Mouse (Mus musculus): ENCODE measurements around the gene Hmg20b.

Hmg20b gene

DNA sequence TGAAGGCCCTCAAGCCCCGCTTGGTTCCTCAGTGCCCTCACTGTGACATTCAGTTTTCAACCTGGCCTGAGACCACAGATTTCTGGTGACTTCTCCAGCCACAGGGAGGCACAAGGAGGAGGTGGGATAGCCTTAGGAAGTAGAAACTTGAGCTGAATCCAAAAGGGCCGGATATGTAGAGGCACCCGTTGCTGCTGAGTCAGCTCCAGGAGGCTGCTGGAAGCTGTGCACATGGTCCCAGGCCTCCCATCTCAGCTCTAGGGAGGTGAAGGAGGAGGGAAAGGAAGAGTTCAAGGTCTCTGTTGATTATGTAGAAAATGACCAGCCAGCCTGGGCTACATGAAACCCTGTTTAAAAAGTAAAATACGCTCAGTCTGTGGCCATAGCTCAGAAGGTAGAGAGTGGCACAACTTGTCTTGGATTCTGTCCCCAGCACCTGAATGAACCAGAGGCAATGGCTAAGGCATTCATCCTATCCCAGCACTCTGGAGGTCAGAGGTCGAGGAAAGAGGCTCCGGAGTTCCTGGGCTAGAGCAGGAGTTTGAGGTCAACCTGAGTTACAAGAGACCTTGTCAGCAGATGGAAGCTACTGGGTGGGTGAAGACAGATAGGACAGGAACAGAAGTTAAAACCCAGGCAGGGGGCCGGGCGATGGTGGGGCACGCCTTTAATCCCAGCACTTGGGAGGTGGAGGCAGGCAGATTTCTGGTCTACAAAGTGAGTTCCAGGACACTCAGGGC lies 4.6 kb upstream of the Hmg20b start:
- no peak for DNase-seq (ENCODE audit: low spot score)

DNA sequence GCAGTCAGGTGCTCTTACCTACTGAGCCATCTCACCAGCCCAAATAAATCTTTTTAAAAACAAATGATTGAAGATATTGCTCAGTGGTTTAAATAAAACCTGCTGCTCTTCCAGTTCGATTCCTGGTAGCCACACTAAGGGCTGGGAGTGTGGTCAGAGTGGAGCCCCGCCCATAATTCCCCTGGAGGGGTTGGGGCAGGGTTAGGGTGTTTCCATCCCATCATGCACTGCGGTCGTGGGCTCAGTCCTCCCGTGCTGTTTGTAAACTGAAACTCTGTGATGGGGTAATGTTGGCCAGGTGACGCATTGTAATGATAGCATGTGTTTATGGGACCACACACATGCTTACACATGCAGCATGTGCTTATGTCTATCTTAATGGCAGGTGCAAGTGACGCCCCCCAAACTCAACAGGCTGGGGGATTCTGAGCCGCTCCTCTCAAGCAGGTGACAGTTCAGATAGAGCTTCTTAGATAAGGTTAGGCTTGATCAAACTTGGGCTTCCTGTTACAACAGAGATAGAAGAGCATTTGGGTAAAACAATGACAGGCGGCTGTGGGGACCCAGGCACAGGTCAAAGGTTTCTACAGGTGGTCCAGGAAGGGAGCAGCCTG lies 1.5 kb upstream of the Hmg20b start:
- no peak for DNase-seq (ENCODE audit: low spot score)

DNA sequence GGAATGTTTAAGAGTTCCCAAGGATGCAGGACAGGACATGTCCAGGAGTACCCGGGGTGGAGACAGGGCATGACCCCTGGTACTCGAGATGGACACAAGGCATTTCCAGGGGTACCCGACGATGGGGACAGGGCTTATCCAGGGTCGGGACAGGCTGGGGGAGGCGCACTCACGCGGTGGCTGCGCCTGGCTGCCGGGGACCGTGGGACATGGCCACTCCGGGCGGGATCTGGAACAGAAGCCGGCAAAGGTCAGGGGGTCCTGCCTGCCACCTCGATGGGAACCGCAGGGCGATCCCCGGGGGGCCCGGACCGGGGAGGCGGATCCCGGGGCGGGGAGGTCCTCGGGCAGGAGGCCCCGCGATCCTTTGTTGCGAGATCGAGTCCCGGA lies 324 bp downstream of the Hmg20b start:
- DNase-seq (ENCODE audit: low spot score), result no peak

DNA sequence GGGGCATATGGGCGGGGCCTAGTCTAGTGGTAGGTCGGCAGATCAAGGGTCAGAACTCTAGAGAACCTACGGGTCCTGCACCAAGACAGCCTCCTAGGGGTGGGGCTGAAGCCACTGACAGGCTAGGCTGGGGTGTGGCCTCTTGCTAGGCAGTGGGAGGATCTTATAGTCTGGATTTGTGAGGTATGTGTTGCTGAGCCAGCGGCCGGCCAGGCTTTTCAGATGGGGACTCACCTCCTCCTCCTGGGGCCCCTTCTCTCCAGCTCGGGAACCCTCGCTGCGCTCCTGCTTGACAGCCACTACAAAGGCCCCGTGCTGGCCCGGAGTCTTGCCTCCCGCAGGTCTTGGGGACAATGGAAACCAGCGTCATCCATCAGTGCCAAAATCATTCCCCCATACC lies 1.1 kb downstream of the Hmg20b start:
- DNase-seq (ENCODE audit: low spot score), result no peak

DNA sequence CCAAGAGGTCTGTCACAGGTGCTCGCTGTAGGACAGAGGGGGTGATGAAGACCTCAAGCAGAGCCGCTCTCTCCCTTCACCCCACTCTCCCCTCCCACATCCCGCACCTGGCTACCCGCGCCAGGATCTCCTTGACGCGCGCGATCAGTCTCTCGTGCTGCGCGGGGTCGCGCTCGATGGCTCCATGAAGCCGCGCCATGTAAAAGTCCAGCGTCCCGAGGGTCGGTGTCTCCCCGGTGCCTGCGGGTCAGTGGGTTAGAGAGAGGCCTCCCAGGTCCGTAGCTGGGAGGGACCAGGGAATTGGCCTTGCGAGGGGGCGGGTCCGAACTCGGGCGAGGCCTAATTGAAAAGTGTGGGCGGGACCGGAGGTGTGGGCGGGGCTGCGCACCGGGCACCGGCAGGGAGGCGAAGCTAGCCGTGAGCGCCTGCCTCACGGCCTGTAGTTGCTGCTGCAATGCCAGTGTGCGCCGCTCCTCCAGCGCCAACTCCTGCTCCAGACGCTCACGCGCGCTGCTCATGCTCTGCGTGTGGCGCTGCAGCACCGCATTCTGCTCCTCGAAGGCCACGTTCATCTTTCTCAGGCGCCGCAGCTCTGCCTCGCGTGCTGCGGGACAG lies 3.7 kb downstream of the Hmg20b start:
- DNase-seq (ENCODE audit: low spot score), result peak; percentile 62

DNA sequence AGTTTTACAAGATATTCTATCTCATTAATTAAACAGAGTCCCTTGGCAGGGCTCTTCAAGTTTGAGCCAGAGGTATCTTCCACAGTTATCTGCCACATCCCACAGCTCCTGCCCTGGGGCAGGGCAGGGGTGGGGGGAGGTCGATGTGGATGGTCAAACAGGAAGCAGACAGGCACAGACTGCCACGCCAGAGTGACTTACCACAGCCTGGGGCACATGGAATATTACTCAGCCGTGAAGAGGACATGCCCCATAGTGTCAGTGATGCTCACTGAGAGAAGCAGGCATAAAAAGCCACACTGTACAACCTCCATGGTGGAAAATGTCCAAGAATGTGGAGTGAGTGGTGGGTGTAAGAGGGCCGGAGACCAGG lies 5.1 kb downstream of the Hmg20b start:
- no peak for DNase-seq (ENCODE audit: low spot score)

DNA sequence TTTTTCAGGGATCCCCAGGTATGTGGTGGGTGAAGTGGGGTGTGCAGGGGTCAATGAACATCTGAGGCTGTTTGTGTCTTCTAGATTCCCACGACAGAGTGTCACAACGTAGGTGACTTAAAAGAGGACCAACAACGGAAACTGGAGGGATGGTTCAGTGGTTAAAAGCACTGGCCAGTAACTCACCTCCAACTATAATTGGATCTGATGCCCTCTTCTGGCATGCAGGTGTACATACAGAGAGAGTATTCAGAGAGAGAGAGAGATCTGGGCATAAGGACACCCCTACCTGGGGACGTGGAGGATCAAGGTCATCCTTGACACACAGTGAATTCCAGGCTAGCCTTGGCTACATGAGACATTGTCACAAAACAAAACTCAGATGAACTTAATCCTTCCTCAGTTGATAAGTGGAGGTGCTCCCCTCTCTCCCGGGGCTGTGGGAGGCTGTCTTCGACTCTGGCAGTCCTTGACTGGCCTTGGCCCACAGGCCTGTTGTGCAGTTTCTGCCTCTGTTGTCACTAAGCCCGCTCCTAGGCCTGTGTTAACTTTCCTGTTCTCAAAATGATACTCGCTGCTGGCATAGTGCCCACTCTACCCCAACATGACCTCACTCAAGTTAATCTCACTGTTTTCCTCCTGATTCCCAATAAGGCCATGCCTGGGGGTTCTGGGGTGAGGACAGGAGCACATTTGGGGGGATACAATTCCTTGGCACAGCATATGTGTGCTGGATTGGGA lies 5.7 kb downstream of the Hmg20b start:
- no peak for DNase-seq (ENCODE audit: low spot score)

DNA sequence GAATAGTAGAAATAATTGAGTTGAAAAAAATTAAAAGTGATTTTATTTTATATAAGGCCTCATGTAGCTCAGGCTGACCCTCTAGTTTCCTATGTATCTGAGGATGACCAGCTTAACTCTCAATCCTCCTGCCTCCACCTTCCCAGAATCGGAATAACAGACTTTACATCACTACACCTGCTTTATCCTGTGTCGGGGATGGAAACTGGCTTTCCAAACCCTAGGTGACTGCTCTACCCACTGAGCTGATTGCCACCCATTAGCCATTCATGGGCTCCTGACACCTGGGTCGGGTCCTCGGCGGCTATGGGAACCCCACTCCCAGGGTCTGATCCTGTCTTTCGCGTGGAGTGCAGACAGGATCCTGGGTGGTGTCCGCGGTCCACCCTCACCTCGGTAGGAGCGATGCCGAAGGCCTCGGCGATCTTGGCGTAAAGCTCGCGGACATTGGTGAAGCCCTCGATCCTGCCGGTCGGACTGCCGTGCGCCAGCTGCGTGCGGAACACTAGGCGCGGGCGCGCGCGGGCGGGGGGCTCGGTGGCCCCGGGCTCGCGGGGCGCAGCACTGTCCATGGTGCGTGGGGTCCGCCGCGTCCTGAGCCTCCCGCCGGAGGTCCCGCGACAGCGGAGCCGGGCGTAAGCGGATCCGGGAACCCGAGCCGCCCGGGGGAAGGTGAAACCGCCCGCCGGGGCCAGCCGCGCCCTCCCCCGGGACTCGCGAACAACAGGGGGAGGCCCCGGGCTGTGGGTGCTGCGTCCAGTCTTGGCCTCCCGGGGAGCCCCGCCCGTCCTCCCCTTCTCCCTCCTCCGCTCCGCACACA lies 7.4 kb downstream of the Hmg20b start, which contains the start of gene Gipc3:
TSS of gene Gipc3 (minus strand) at position 581 of the 820 bp plus-strand sequence.
- DNase-seq (ENCODE audit: low spot score), result no peak

DNA sequence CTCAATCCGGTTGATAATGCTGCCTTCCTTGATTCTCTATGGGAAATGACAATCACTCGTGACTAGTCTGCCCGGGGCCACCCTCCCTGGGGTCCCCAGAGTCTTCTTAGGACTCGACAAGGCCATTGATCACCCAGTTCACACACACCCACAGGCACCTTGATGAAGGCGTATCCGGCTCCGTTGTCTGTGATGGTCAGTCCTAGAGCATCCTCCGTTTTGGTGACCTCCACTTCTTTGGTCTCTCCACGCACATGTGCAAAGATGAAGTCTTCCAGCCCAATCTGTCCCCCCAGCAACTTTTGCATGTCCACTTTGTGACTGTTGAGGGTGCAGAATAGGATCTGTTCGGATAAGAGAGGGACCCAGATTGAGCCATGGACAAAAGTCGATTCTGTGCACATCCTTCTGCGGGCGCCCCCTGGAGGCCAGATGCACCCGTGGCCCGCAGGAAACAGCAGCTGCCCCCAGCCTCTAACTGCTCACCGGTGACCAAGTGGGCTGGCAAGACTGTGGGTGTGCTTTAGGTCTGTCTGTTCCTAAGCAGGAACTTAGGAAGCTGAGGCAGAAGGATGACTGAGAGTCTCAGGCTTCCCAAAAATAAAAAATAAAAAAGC lies 8.8 kb downstream of the Hmg20b start:
- no peak for DNase-seq (ENCODE audit: low spot score)

DNA sequence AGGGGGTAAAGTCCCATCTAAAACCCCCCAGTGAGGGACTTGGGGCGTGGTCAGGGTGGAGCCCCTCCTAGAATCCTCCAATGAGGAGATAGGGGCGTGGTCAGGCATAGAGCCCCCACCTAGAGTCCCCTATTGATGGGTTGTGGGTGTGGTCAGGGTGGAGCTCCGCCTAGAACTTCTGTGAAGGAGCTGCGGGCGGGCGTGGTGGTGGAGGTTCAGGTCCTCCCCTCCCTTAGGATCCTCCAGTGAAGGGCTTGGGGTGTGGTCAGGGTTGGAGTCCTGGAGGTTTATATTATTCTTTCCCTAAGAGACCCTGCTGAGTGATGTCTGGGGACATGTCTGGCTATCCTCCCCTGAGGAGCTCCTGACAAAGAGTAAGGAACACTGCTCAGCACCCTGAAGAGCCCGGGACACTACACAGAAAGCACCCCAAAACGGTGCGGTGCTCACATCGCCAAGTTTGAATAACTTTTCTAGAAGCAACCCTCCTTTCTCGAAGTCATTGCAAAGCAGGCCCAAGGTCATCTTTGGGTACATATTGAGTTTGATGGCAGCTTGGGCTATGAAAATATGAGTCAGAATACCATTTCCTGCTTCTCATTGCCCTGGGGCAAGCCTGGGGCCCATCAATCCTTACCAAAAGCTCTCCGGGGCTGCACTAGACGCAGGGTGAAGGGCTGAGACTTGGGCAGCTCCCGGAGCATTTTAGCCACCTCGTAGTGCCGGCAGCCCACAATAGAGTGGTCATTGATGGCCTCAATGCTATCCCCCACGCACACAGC lies 9.5 kb downstream of the Hmg20b start:
- no peak for DNase-seq (ENCODE audit: low spot score)

DNA sequence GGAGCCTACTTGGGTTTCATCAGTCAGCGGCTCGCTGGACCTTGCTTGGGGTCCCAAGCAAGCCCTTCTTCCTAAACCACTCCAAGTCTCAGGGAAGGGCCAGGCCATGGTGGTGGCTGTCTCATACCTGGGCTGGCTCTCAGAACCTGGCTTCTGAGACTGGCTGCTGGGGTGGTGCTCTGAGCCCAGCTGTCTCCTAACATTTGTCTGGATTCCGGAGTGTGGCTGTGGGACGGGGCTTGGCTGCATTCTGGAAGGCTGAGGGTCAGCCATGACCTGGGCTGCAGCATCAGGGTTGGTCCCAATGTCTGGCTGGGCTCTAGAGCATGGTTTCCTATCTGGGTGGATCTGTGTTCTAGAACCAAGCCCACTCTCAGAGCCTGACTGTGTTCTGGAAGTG lies 13.7 kb downstream of the Hmg20b start:
- no peak for DNase-seq (ENCODE audit: low spot score)

DNA sequence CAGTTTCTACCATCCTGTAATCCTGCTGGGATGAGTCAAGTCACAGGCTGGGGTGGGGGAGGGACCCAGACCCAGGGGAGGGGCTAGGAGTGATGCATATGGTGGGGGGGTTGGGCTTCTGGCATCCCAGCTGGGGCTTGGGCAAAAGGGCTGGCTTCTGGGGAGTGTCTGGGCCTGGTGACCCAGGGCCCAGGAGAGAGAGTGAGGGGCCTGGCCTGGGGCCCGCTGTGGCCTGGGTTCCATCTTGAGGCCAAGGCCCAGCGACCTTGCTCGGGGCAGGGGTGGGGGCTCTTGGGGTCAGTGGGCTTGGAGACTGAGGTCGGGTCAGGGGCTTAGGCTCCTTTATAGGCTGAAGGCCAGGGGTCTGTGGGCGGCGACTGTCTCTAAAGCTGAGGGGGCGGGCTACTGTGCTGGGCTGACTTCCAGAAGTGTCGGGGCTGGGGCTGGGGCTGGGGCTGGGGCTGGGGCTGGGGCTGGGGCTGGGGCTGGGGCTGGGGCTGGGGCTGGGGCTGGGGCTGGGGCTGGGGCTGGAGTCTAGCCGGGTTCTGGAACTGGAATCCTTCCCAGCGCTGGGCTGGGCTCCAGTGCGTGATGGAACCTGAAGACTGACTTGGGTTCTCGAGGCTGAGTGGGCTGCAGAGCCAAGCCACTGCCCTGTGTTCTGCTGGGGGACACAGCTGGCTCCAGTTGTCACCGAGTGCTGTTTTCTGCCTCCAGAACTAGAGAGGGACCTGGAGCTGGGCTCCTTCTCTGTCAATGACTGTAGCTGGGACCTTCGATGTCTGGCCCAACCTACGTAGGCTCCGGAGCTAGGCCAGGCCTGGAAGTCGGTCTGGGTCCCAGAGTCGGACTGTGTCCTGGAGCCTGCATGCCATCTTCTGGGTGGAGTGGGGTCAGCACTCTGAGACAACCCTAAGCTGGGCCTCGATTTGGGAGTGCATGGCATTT lies 14.6 kb downstream of the Hmg20b start:
- no peak for DNase-seq (ENCODE audit: low spot score)

DNA sequence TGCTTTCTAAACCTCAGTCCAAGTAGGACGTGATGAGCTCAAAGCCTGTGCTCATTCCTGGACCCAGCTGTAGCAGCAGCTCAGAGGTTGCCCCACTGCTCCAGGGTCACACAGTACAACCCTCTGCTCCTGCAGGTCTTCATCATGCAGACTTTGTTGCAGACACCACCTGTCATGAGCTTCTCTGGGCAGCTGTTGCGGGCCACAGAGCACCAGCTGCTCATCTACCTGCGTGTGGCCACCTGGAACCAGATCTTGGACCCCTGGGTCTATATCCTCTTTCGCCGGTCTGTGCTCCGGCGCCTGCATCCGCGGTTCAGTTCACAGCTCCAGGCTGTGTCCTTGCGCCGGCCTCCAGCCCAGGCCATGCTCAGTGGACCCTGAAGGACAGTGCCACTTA lies 16.0 kb downstream of the Hmg20b start:
- DNase-seq (ENCODE audit: low spot score), result no peak

DNA sequence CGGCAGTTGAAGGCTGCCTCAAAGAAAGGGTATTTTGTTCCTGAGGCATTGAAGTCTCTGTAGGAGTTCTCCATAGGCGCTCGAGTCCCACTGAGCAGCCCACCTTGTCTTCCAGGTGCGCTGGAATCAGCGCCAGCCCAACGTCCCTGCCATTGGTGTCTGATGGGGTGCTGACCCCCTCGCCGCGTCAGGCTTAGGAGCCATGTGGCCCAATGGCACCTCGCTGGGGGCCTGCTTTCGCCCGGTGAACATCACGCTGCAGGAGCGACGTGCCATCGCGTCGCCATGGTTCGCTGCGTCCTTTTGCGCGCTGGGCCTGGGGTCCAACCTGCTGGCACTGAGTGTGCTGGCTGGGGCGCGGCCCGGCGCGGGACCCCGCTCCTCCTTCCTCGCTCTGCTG lies 18.0 kb downstream of the Hmg20b start:
- DNase-seq (ENCODE audit: low spot score), result no peak

DNA sequence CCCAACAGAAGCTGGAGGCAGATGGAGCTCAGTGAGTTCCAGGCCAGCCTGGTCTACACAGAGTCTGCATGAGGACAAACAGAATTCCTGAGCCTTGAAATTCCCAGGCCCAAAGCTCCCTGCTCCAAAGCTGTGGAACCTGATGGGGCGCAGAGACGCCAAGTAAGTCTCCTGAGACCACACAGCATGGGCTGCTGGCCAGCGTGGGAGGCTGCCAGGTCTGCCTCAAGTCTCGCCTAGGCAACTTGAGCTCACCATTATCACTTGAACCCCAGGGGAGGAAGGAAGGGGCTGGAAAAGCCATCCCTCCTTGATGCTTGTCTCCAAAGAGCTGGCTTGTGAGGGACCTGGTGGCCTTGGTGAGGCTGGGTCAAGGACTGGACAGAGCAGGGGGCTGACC lies 20.3 kb downstream of the Hmg20b start:
- no peak for DNase-seq (ENCODE audit: low spot score)

DNA sequence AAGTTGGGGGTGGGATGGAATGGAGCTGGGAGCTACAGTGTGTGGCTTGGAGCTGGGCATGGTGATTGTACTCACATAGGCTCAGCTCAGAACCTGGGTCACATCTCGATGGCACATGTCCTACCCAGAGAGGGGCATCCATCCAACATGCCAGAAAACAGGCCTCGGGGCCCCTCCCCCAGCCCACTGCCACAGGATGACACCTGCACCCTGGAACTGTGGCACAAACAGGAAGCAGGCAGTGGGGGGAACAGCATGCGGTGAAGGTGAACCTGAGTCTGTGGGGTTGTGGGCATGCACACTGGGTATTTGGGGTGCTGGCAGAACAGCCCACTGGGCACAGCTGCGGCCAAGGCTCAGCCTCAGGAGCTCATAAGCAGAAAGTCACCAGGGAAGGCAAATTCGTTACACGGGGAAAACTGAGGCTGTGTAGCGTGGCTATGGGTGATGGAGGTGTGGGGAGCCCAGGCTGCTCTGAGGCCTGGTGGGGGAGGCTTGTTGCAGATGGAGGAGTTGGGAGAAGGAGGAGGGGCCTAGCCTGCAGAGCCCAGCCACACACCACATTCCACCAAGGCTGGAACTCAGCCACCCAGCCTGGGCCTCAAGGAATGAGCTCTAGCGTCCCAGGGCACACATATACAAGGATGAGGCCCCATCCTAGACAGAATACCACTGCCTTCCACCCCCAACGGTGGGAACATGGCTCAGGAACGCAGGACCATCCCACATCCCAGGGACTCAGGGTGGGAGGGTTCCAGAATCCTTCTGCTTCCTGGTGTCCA lies 20.9 kb downstream of the Hmg20b start:
- DNase-seq (ENCODE audit: low spot score), result no peak

DNA sequence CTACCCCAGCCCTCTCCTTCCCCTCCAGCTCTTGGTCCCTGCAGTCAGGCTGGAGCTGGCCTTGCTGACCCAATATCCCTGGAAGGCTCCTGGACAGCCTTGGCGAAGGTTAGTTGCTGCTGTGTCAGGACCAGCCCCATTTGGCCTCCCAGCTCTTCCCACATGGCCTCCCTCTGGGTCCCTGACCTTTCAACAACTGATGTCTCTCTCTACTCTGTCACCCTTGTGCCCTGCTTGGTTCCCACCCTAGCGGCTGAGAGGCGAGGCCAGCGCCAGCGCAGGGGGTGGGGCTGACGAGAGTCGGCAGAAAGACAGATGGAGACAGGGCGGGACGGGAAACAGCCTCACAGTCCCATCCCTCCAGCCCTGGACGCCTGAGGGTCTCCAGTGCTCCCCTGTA lies 21.9 kb downstream of the Hmg20b start, which contains the start of gene Tbxa2r:
TSS of gene Tbxa2r (plus strand) at position 346 of the 400 bp plus-strand sequence.
- no peak for DNase-seq (ENCODE audit: low spot score)

DNA sequence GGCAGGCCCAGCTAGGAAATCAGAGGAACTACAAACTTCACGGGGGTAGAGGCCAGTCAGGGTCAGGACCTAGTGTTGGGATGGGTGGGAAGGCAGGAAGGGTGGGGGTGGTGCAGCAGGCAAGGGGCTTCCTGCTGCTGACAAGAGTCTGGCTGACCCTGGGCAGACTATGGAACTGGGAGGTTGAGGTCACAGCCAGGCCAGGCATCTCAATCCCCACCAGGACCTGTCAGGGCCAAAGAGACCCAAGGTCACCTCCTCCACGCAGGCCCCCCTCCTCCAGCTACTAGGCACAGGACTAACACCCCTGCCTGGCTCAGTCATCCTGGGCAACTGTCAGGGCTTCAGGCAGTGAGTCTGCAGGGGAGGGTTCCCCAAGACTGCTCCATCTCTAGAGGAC lies 22.3 kb downstream of the Hmg20b start:
- DNase-seq (ENCODE audit: low spot score), result no peak

DNA sequence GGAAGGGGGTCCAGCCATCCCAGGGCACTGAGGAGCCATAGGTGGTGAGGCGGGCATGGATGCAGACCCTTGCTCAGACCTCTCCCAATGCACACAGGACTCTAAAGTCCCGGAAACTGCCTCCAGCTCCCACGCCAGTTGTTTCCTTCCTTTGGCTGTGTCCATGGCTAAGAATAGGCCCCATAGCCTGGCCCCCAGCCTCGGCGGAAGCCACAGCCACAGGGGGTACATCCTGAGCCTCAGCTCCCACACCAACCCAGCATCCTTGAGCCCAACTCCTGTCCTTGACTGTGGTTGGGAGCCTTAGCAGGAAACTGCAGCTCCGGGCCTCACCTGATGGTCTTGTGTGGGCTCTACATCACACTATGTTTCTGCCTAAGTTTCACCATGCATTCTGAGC lies 23.4 kb downstream of the Hmg20b start:
- DNase-seq (ENCODE audit: low spot score), result no peak
